13 mouse cellular contexts compared by ENCODE assay signal in genomic region chr12:21128930-21129869, GRCm38 (mm10).
DNase-seq lines count a peak whose midpoint lies in the region; ATAC-seq and TF ChIP-seq lines count a peak whose summit lies in the region.
"Had no signal": no experiment of that assay in that cellular context is flagged by ENCODE, and none has a peak within 500 bp of the region (broad histone marks: within the 10 kb centered on the region; RNA-seq: fewer than 3 reads in every experiment).

No protein-coding gene starts in this region.

- no peak overlapping the region for H3K4me2 ChIP-seq in heart, embryonic 13.5 days
- H3K4me2 ChIP-seq: midbrain, embryonic 15.5 days had no signal

- H3K36me3 ChIP-seq in heart, embryonic 13.5 days = no peaks in the 10 kb centered on the region
- no peaks in the 10 kb centered on the region for H3K36me3 ChIP-seq in MEL (ENCODE audit: control insufficient read depth in 1 of 2, insufficient read depth in 2 of 2, low read length in 2 of 2)
- H3K36me3 ChIP-seq: midbrain, embryonic 15.5 days had no signal

- H3K4me3 ChIP-seq in heart, embryonic 13.5 days = no peak overlapping the region
- no peak overlapping the region for H3K4me3 ChIP-seq in MEL (ENCODE audit: control insufficient read depth in 1 of 2, insufficient read depth in 1 of 2, low read depth in 2 of 2, low read length in 2 of 2)
- H3K4me3 ChIP-seq: midbrain, embryonic 15.5 days had no signal

- TF ChIP-seq EP300 in MEL (IDR thresholded peaks at IDR 0.05; ENCODE audit: low read depth in 1 of 2, low read length in 2 of 2) = 0 out of 4 replicates have a peak, but pooled peaks of 1 of the 2 experiments have one; percentile 17

- no peak for TF ChIP-seq CTCF in MEL (IDR thresholded peaks at IDR 0.05 in 2 of 3, conservative IDR thresholded peaks at IDR 0.05 in 1 of 3; ENCODE audit: control insufficient read depth in 1 of 3, insufficient read depth in 1 of 3, low read depth in 2 of 3, low read length in 3 of 3, poor library complexity in 1 of 3, severe bottlenecking in 1 of 3)

- peak overlapping the region; percentile 49 for H3K27ac ChIP-seq in heart, embryonic 13.5 days (replicated peaks)
- H3K27ac ChIP-seq in MEL (ENCODE audit: control insufficient read depth, low read depth, low read length) = no peak overlapping the region
- H3K27ac ChIP-seq: midbrain, embryonic 15.5 days; stomach, postnatal 0 days had no signal

- H3K9me3 ChIP-seq in heart, embryonic 13.5 days = no peaks in the 10 kb centered on the region
- no peaks in the 10 kb centered on the region for H3K9me3 ChIP-seq in MEL (replicated peaks; ENCODE audit: insufficient read depth, low read length)
- H3K9me3 ChIP-seq: midbrain, embryonic 15.5 days had no signal

- DNase-seq in heart, postnatal 25 days (ENCODE audit: low spot score) = no peak
- no peak for DNase-seq in MEL (ENCODE audit: low read depth, low spot score)
- peak; percentile 19 for DNase-seq in lung, postnatal 14 days
- no peak for DNase-seq in right cerebral cortex, postnatal 14 days
- DNase-seq in ovary, postnatal 36 days (ENCODE audit: low spot score) = no peak
- DNase-seq: adrenal gland, adult 2 months; embryo, embryonic 11 days; kidney, adult 11 months; retina, postnatal 1 day had no signal

- ATAC-seq in heart, embryonic 13.5 days (ENCODE audit: extremely low read depth, insufficient number of reproducible peaks, low FRiP score, low TSS enrichment) = no peak
- ATAC-seq in erythroblast, adult 5-6 weeks (replicated peaks; ENCODE audit: low FRiP score, poor library complexity, severe bottlenecking) = peak; percentile 85
- ATAC-seq: midbrain, embryonic 15.5 days had no signal

- H3K4me1 ChIP-seq in heart, embryonic 13.5 days = peaks cover 88% of the 10 kb centered on the region
- no peaks in the 10 kb centered on the region; a peak in 1 of 4 replicates for H3K4me1 ChIP-seq in MEL (ENCODE audit: control insufficient read depth in 1 of 2, insufficient read depth in 2 of 2, low read length in 2 of 2)

- no peaks in the 10 kb centered on the region for H3K27me3 ChIP-seq in heart, embryonic 13.5 days (replicated peaks)
- no peaks in the 10 kb centered on the region for H3K27me3 ChIP-seq in MEL (ENCODE audit: control insufficient read depth in 1 of 2, insufficient read depth in 2 of 2, low read length in 2 of 2)
- H3K27me3 ChIP-seq: midbrain, embryonic 15.5 days had no signal

- H3K79me2 ChIP-seq in MEL (ENCODE audit: control insufficient read depth, insufficient read depth, low read length, poor library complexity) = no peaks in the 10 kb centered on the region

- TF ChIP-seq POLR2A in MEL (IDR thresholded peaks at IDR 0.05; ENCODE audit: control insufficient read depth in 1 of 2, insufficient read depth in 1 of 2, low read depth in 1 of 2, low read length in 2 of 2, poor library complexity in 1 of 2) = no peak

- TF ChIP-seq RAD21 in MEL (IDR thresholded peaks at IDR 0.05; ENCODE audit: low read depth, low read length) = no peak

- intact Hi-C loops in heart, postnatal 25 days (cut with DNase I) = no loop called here

- WGBS in heart, embryonic 13.5 days = 57% methylated on average over 9 of the region's 9 CpGs

- H3K9ac ChIP-seq in heart, embryonic 13.5 days = no peak overlapping the region
- H3K9ac ChIP-seq in MEL (ENCODE audit: control insufficient read depth, low read depth, low read length, poor library complexity, severe bottlenecking) = no peak overlapping the region
- H3K9ac ChIP-seq: midbrain, embryonic 15.5 days had no signal

TF ChIP-seq in MEL, 35 proteins besides CTCF, POLR2A, EP300 and RAD21:
- peak; percentile 43 for TF ChIP-seq TAL1 (IDR thresholded peaks at IDR 0.05; ENCODE audit: low read length)
- TF ChIP-seq TCF12 (IDR thresholded peaks at IDR 0.05; ENCODE audit: low read depth, low read length) = no peak
